Mouse (Mus musculus) heart, embryonic 16.5 days (tissue): ENCODE results near the gene Fbxw11. TPM values are rescaled to one million over a fixed set of nuclear protein-coding genes. Genes with fewer than 3 reads are reported as not detected.

ENCODE experiments used
- ATAC-seq: fragments of 200-750 bp; cut with Nextera tagmentation; replicated peaks from 2 replicates; pipeline ENCODE4 v1.8.0; 2017; ENCODE audit warnings: moderate number of reproducible peaks; ENCODE audit not compliant: insufficient read depth, low FRiP score; ENCODE audit errors: extremely low read depth
- H3K27ac ChIP-seq: fragments of 300-500 bp; sonication (generic); 2 replicates; pipeline ENCODE4 v1.5.1; 2014; ENCODE audit warnings: mild to moderate bottlenecking, low read length, control low read depth, moderate library complexity
- H3K27me3 ChIP-seq: fragments of 300-500 bp; sonication (generic); 2 replicates; pipeline ENCODE4 v1.6.1; 2014; ENCODE audit warnings: low read length, mixed read lengths; ENCODE audit not compliant: control insufficient read depth, insufficient read depth
- H3K36me3 ChIP-seq: fragments of 300-500 bp; sonication (generic); 2 replicates; pipeline ENCODE4 v1.6.1; 2014; ENCODE audit not compliant: control insufficient read depth, insufficient read depth
- H3K4me1 ChIP-seq: fragments of 300-500 bp; sonication (generic); 2 replicates; pipeline ENCODE4 v1.6.1; 2014; ENCODE audit warnings: low read length, mixed read lengths; ENCODE audit not compliant: control insufficient read depth, insufficient read depth
- H3K4me2 ChIP-seq: fragments of 300-500 bp; sonication (generic); 2 replicates; pipeline ENCODE4 v1.6.1; 2014; ENCODE audit warnings: low read depth, mild to moderate bottlenecking, control low read depth, low read length
- H3K4me3 ChIP-seq: fragments of 300-500 bp; sonication (generic); 2 replicates; pipeline ENCODE4 v1.5.1; 2014; ENCODE audit warnings: mild to moderate bottlenecking, control low read depth, low read length
- H3K9ac ChIP-seq: fragments of 300-500 bp; sonication (generic); 2 replicates; pipeline ENCODE4 v1.6.1; 2014; ENCODE audit warnings: low read length, control low read depth
- H3K9me3 ChIP-seq: fragments of 300-500 bp; sonication (generic); replicated peaks from 2 replicates; pipeline ENCODE4 v1.6.1; 2016; ENCODE audit warnings: low read length; ENCODE audit not compliant: control insufficient read depth
- WGBS: fragments of 180-500 bp; shearing (Covaris S2); extraction: QIAGEN DNeasy Blood & Tissue Kit; methylation state at CpG from one replicate; pipeline ENCODE4 v1.1.7; 2014; 5-methylcytosine and 5-hydroxymethylcytosine counted together
- polyA plus RNA-seq: library from polyadenylated mRNA; unstranded; fragments of >200 nt; fragmentation: Nextera tagmentation; extraction: Ambion mirVana; gene quantifications from 2 replicates; pipeline ENCODE4 v1.2.1, GENCODE M21; 2015

Fbxw11 gene
- polyA plus RNA-seq, 1 experiment from 2014 or later, result 63.5 TPM

DNA sequence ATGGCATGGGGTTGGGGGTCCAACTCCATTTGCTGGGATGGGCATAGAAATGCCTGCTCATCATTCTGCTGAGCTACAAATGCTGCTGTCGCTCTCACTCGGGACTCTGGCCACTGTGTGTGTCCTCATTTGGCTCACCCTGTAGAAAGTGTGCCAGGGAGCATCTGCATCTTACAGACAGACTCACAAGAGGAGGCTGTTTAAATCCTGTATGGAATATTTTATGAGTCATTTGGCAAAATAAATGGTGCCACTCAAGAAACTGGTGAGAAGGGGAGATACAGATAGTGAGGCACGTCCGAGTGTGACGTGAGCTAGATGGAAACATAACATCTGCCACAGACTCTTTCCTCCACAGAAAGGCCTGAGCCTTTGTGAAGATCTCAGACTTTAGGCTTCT lies 95.2 kb downstream of the Fbxw11 start:
- 74% methylated on average over 5 of the region's 5 CpGs for WGBS
- Histone ChIP-seq H3K9me3 (no peaks in the 10 kb centered on the region; the same call in 1 of the 2 replicates), H3K9ac (no peak overlapping the region), H3K4me3 (no peak overlapping the region), H3K4me1 (no peaks in the 10 kb centered on the region), H3K27ac (no peak overlapping the region), H3K4me2 (no peak overlapping the region), H3K36me3 (peaks cover 59% of the 10 kb centered on the region), H3K27me3 (no peaks in the 10 kb centered on the region)
- ATAC-seq, result no peak

DNA sequence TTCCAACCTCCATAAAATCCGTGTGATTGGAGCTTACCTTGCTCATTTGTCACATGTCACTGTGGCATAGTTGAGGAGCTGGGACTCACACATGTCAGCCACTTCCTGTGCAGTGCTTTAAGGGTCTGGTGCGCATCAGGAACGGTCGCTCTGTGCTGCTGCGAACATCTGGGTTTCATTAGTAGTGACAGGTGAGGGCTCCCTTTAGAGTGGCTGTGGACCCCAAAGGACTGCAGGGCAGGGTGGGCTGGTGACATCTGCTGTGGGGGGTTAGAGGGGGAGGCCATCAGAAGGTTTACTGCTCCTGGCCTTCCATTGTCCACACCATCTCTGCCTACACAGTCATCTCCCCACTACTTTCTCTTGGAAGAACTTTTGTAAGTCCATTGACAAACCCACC lies 101.4 kb downstream of the Fbxw11 start:
- H3K27ac ChIP-seq, result no peak overlapping the region
- H3K9ac ChIP-seq, result no peak overlapping the region
- ATAC-seq, result no peak
- 67% methylated on average over 5 of the region's 5 CpGs for WGBS
- no peaks in the 10 kb centered on the region for H3K4me1 ChIP-seq
- H3K4me2 ChIP-seq, result no peak overlapping the region
- H3K36me3 ChIP-seq, result peaks cover 59% of the 10 kb centered on the region
- H3K4me3 ChIP-seq, result no peak overlapping the region
- no peaks in the 10 kb centered on the region for H3K27me3 ChIP-seq
- H3K9me3 ChIP-seq, result no peaks in the 10 kb centered on the region; the same call in 1 of the 2 replicates

DNA sequence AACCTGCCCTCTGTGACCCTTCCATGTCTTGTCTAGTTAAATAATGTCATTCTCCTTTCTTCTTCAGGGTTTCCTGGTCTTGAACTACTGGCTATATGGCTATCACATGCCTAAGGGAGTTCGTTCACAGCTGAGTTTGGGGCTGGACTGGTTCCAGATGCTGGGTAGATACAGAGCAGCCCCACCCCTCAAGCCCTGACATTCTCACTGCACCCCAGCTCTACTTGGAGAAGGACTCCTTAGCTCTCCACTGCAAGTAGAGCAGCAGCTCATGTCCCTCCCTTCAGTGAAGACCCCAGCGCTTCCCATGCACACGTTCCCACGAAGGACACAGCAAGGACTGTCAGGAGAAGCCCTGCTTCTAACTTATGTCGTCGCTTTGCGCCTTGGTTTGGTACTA lies 101.9 kb downstream of the Fbxw11 start:
- H3K27me3 ChIP-seq, result no peaks in the 10 kb centered on the region
- 82% methylated on average over 7 of the region's 7 CpGs for WGBS
- no peaks in the 10 kb centered on the region for H3K4me1 ChIP-seq
- no peak overlapping the region for H3K4me3 ChIP-seq
- no peak overlapping the region for H3K9ac ChIP-seq
- no peak overlapping the region for H3K4me2 ChIP-seq
- ATAC-seq, result no peak
- no peaks in the 10 kb centered on the region; the same call in 1 of the 2 replicates for H3K9me3 ChIP-seq
- peaks cover 53% of the 10 kb centered on the region for H3K36me3 ChIP-seq
- H3K27ac ChIP-seq, result no peak overlapping the region

DNA sequence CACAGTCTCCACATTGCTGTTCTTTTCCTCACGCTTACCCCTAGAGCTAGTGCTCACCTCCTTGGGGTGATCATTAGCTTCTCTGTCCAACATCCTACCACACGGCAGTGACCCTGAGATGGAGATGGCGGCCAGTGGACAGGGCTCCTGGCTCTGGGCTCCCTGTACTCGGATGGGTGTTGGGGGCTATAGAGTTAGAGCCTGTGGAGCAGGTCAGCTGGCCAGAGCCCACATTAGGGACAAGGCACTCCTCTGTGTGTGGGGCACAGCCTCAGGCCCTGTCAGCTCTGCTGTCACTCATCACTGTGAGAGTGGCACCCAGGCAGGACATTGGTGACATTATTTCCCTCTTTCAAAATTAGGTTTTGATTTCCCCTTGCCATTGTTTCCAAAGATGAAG lies 102.9 kb downstream of the Fbxw11 start:
- Histone ChIP-seq H3K36me3 (peaks cover 47% of the 10 kb centered on the region), H3K4me2 (no peak overlapping the region), H3K27ac (no peak overlapping the region), H3K4me1 (no peaks in the 10 kb centered on the region), H3K4me3 (no peak overlapping the region), H3K27me3 (no peaks in the 10 kb centered on the region), H3K9ac (no peak overlapping the region), H3K9me3 (no peaks in the 10 kb centered on the region; the same call in 1 of the 2 replicates)
- ATAC-seq, result no peak
- WGBS, result 91% methylated on average over 4 of the region's 4 CpGs

DNA sequence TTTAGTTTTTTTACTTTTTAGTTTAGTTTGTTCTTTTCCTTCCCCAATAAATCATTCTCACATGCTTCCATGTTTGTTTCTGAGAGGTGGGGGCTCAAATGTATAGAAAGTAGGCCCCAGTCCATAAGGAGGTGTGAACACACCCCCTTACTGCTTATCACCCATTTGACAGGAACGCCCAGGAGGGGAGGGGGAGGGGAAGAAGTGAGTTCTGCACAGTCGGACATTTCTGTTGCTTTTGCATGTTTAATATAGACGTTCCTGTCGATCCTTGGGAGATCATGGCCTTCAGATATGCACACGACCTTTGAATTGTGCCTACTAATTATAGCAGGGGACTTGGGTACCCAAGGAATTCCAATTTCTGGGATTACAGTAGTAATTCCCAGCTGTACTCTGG lies 103.5 kb downstream of the Fbxw11 start:
- Histone ChIP-seq H3K9ac (no peak overlapping the region), H3K27ac (no peak overlapping the region), H3K9me3 (no peaks in the 10 kb centered on the region; the same call in 1 of the 2 replicates), H3K4me3 (no peak overlapping the region), H3K4me2 (no peak overlapping the region), H3K4me1 (no peaks in the 10 kb centered on the region), H3K27me3 (no peaks in the 10 kb centered on the region), H3K36me3 (peaks cover 42% of the 10 kb centered on the region)
- no peak for ATAC-seq
- 54% methylated on average over 5 of the region's 5 CpGs for WGBS

DNA sequence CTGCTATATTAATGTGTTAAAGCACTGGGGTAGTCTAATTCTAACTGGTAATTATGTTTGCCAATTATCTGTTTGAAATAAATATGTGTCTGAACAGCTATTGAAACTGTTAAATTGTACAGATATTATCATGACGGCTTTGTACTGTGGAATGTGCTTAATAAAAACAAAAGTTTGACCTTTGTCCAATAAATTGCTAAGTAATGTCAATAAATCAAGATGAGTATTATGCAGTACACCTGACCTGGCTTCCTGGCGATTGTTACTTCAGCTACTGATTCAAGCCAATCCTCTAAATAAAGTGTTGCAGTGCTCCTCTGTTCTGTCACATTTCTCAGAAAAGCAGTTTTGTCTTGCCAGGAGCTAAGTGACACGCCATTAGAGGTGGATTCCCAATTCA lies 104.0 kb downstream of the Fbxw11 start:
- Histone ChIP-seq H3K4me1 (no peaks in the 10 kb centered on the region), H3K36me3 (peaks cover 39% of the 10 kb centered on the region), H3K4me2 (no peak overlapping the region), H3K27me3 (no peaks in the 10 kb centered on the region), H3K9me3 (no peaks in the 10 kb centered on the region; the same call in 1 of the 2 replicates), H3K9ac (no peak overlapping the region), H3K27ac (no peak overlapping the region), H3K4me3 (no peak overlapping the region)
- ATAC-seq, result no peak
- 84% methylated on average over 3 of the region's 3 CpGs for WGBS

DNA sequence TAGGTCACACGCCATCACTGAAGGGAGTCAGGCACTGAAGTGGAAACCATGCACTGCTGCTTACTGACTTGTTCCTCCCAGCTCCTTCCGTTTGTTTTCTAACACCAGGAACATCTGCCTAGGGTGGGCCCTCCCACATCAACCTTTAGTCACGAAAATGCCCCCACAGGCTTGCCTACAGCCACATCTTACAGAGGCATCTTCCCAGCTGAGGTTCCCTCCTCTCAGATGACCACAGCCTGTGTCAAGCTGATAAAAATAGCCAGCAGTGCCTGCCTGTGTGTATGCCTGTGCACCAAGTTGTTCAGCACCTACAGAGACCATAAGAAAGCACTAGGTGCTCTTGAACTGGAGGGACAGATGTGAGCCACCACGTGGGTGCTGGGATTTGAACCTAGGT lies 106.3 kb downstream of the Fbxw11 start:
- Histone ChIP-seq H3K9ac (no peak overlapping the region), H3K9me3 (no peaks in the 10 kb centered on the region), H3K4me2 (no peak overlapping the region), H3K4me3 (no peak overlapping the region), H3K27ac (no peak overlapping the region), H3K4me1 (0 out of 2 replicates have a peak, but pooled peaks cover 3% of the 10 kb centered on the region), H3K27me3 (no peaks in the 10 kb centered on the region), H3K36me3 (peaks cover 24% of the 10 kb centered on the region)
- ATAC-seq, result no peak
- WGBS, result 63% methylated on average over 4 of the region's 4 CpGs

DNA sequence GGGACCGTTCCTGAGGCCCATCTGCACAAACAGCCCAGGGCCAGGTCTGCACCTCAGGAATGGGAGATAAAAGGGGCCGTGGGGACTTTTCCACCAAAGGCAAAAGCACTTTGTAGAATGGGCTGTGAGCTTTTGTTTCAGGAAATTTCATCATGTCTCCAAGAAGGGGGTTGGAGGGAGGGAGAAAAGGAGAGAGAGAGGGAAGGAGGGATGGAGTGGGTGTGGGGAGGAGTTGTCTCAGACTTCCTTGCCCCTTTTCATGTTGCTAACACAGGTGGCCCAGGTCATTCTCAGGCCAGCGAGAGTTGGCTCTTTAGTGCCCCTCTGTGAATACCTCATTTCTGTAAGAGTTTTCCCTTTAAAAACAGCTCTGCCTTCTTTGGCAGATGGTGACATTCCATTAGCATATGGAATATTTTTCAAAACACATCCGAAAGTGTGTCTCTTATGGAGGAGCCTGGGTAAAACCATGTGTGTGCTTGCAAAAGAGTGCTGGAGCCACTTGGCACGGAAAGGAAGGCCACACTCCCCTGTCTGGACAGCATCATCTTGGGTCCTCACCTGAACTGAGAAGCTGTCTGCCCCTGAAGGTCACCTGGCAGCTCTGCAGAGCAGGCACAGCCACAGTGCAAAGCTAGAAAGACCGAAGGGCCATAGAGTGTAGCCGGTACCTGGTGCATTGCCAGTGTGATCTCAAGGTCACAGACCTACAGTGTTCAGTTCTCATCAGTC lies 109.5 kb downstream of the Fbxw11 start:
- 45% methylated on average over 7 of the region's 7 CpGs for WGBS
- H3K27ac ChIP-seq, result no peak overlapping the region
- no peak overlapping the region for H3K9ac ChIP-seq
- no peak overlapping the region for H3K4me2 ChIP-seq
- H3K36me3 ChIP-seq, result no peaks in the 10 kb centered on the region
- H3K9me3 ChIP-seq, result no peaks in the 10 kb centered on the region
- H3K27me3 ChIP-seq, result no peaks in the 10 kb centered on the region
- no peak for ATAC-seq
- H3K4me3 ChIP-seq, result no peak overlapping the region
- 0 out of 2 replicates have a peak, but pooled peaks cover 3% of the 10 kb centered on the region for H3K4me1 ChIP-seq

DNA sequence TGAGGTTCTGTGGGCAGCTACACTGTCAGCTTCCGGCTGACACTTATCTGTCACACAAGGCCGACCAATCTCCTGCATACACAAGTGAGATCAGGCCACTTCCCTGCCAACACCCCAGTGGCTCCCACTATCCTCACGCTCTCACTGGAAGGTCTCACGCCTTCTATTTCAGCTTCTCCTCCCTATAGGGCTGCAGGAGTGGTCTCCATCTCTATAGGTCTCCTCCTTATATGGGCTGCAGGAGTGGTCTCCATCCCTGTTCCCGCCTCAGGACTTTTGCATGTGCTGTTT lies 110.0 kb downstream of the Fbxw11 start:
- no peak overlapping the region for H3K9ac ChIP-seq
- H3K27ac ChIP-seq, result no peak overlapping the region
- no peaks in the 10 kb centered on the region for H3K27me3 ChIP-seq
- no peaks in the 10 kb centered on the region for H3K9me3 ChIP-seq
- 51% methylated on average over 5 of the region's 5 CpGs for WGBS
- no peak overlapping the region for H3K4me2 ChIP-seq
- H3K4me3 ChIP-seq, result no peak overlapping the region
- H3K4me1 ChIP-seq, result 0 out of 2 replicates have a peak, but pooled peaks cover 3% of the 10 kb centered on the region
- H3K36me3 ChIP-seq, result no peaks in the 10 kb centered on the region
- no peak for ATAC-seq
